Mouse (Mus musculus): ENCODE measurements at regions not wholly inside any gene's neighbourhood (a gene's known extent, or its start where the extent isn't known, plus 50 kb on each side); places are given as distances from the start of the nearest gene placed in this dataset.

DNA sequence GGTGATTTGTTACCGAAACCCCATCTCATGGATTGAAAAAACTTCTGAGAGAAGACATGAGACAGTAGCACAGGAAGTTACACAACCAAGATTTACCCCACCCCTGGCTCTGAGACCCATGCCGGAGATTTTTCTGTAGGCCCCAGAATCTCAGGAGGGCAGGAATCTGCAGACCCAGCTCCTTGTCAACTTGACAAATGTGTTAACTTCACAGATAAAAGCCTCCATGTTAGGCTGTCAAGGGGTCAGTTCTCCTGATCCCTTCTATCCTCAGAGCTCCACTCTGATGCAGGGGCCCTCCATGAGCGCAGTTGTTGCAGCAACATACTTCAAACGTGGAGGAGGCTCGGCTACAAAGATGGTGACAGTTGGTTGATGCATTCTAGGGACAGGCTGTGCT, 250.5 kb upstream of the Cited2 start:
- TF ChIP-seq CTCF (IDR thresholded peaks at IDR 0.05; ENCODE audit: control insufficient read depth, insufficient read depth, low read length), result no peak
- Histone ChIP-seq H3K4me3 (replicated peaks; ENCODE audit: control insufficient read depth, low read depth, low read length) (no peak overlapping the region), H3K27ac (ENCODE audit: control insufficient read depth, insufficient read depth, low read depth, low read length, poor library complexity) (no peak overlapping the region), H3K4me1 (ENCODE audit: control insufficient read depth, insufficient read depth, low read length) (peaks cover 4% of the 10 kb centered on the region)
- WGBS, result 52% methylated on average over 5 of the region's 5 CpGs

DNA sequence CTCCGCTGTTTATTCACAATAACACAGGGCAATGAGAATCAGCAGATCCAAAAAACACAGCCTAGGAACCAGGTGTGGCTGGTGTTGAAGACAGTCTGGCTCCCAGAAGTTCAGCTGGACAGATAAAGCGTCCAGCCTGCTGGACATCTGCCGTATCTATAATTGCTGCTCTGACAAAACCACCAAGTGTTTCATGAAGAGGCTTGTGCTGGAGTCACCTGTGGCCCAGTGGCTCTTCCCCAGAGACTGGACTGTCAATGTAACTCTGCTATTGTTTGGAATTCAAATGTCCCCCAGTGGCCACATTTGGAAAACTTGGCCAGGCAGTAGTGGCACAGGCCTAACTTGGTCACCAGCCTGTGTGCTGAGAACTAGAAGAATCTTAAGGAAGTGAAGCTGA, 247.0 kb upstream of the Cited2 start:
- TF ChIP-seq CTCF (IDR thresholded peaks at IDR 0.05; ENCODE audit: control insufficient read depth, insufficient read depth, low read length), result no peak
- H3K27ac ChIP-seq (ENCODE audit: control insufficient read depth, insufficient read depth, low read depth, low read length, poor library complexity), result peak overlapping the region; percentile 73
- 80% methylated on average over 3 of the region's 3 CpGs for WGBS
- peaks cover 4% of the 10 kb centered on the region for H3K4me1 ChIP-seq (ENCODE audit: control insufficient read depth, insufficient read depth, low read length)
- no peak overlapping the region for H3K4me3 ChIP-seq (replicated peaks; ENCODE audit: control insufficient read depth, low read depth, low read length)

DNA sequence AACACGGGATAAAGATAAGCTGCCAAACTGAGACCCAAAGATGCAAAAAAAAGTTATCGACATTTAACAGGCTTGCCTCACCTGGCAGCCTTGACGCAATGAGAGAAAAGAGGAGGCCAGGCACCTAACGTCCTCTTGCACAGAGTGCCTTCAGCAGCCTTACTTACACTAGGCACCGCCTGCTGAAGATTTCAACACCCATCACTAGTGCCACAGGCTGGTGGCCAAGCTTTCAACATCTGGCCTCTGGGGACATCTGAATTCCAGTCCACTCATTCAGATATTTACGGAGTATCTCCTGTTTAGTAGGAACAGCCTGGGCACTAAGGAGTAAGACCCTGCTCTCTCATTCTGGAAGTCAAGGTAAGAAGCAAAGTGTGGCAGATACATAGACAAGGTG, 246.3 kb upstream of the Cited2 start:
- H3K27ac ChIP-seq (ENCODE audit: control insufficient read depth, insufficient read depth, low read depth, low read length, poor library complexity), result peak overlapping the region; percentile 73; the same call in 1 of the 2 replicates
- 50% methylated on average over 6 of the region's 6 CpGs for WGBS
- TF ChIP-seq POLR2A (IDR thresholded peaks at IDR 0.05; ENCODE audit: borderline replicate concordance, control insufficient read depth, low read depth, low read length) (no peak), CTCF (IDR thresholded peaks at IDR 0.05; ENCODE audit: control insufficient read depth, insufficient read depth, low read length) (no peak)

DNA sequence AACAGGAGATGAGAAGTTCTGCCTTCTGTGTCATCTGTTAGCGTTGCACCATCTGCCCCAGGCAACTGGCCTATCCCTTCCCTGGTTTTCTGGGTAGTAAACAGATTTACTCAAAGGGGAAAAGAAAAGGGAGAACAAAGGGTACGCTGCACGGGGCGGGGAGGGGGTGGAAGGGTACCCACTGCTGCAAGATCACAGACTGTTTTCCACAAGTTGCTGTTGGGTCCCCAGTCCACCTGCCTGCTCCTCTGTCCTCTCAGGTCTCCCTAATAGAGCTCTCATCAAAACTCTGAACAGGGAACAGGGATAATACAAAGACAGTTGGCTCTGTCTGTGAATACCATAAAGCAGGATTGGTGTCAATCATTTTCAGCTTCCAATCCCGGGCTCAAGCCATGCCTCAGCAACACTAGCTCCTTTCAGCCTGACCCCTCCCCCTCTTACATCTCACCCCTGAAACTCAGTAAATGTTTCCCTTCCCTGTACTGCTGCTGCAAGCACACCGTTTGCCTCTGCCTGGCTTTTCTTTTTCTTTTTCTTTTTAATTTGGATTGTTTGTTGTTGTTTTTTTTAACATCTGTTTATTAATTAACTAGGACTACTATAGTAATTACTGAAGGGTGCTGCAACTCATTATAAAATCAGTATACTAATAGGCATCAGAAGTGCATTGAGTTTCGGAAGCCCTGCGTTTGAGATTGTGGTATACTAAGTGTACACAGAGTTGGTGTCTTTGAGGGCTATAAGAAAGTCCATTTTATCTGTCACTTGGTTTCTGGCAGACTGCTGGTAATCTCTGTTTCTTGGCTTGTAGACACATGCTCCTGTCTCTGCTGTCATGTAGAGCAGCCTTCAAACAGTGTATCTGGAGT, 244.0 kb upstream of the Cited2 start:
- Histone ChIP-seq H3K4me3 (replicated peaks; ENCODE audit: control insufficient read depth, low read depth, low read length) (peak overlapping the region; percentile 49), H3K4me1 (ENCODE audit: control insufficient read depth, insufficient read depth, low read length) (peaks cover 6% of the 10 kb centered on the region), H3K27ac (ENCODE audit: control insufficient read depth, insufficient read depth, low read depth, low read length, poor library complexity) (peak overlapping the region; percentile 67)
- 37% methylated on average over 8 of the region's 8 CpGs for WGBS
- TF ChIP-seq POLR2A (IDR thresholded peaks at IDR 0.05; ENCODE audit: borderline replicate concordance, control insufficient read depth, low read depth, low read length) (no peak), CTCF (IDR thresholded peaks at IDR 0.05; ENCODE audit: control insufficient read depth, insufficient read depth, low read length) (no peak)

More for the DNA sequence above, 246.3 kb upstream of the Cited2 start:
- Histone ChIP-seq H3K4me1 (ENCODE audit: control insufficient read depth, insufficient read depth, low read length) (peaks cover 6% of the 10 kb centered on the region), H3K4me3 (replicated peaks; ENCODE audit: control insufficient read depth, low read depth, low read length) (peak overlapping the region; percentile 21)

DNA sequence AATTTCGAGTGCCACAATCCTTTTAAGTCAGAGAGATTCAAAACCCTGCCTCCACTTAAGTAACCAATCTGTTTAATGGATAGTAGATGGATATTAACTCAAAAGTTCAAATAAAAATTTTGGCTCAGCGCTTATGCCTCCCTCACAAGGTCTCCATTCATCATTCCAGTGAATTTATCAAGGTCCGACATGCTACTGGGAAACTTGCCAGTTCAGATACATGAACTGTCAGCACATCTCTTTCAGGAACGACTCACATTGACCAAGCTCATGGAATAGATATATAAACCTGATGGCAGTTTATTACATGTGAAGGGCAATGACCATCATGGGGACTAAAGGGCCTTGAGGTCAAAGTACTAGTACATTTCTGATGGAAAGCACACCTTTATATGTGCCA, 240.3 kb upstream of the Cited2 start:
- Histone ChIP-seq H3K27ac (ENCODE audit: control insufficient read depth, insufficient read depth, low read depth, low read length, poor library complexity) (no peak overlapping the region), H3K4me3 (replicated peaks; ENCODE audit: control insufficient read depth, low read depth, low read length) (no peak overlapping the region), H3K4me1 (ENCODE audit: control insufficient read depth, insufficient read depth, low read length) (peaks cover 3% of the 10 kb centered on the region)
- WGBS, result 72% methylated on average over 4 of the region's 4 CpGs
- TF ChIP-seq CTCF (IDR thresholded peaks at IDR 0.05; ENCODE audit: control insufficient read depth, insufficient read depth, low read length), result no peak
- no peak for TF ChIP-seq POLR2A (IDR thresholded peaks at IDR 0.05; ENCODE audit: borderline replicate concordance, control insufficient read depth, low read depth, low read length)

DNA sequence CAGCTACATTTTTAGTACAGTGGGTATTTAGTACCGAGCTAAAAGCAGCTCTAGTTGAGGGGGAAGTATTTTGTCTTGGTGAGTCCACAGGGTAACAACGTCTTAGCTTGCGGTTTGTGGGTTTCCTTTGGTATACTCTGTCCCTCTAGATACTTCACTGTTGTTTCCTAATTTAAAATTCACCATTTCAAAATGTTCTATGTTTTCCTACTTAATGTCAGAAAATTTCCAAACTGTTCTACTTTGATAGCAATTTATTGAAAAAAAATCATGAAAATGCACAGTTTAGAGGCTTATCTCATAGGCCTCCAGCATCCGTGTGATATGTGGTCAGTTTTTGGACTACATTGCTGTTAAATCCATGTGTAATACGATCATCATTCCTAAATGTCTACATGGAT, 238.0 kb upstream of the Cited2 start:
- TF ChIP-seq CTCF (IDR thresholded peaks at IDR 0.05; ENCODE audit: control insufficient read depth, insufficient read depth, low read length) (no peak), POLR2A (IDR thresholded peaks at IDR 0.05; ENCODE audit: borderline replicate concordance, control insufficient read depth, low read depth, low read length) (no peak)
- peak overlapping the region; percentile 64; the same call in 1 of the 2 replicates for H3K27ac ChIP-seq (ENCODE audit: control insufficient read depth, insufficient read depth, low read depth, low read length, poor library complexity)
- H3K4me1 ChIP-seq (ENCODE audit: control insufficient read depth, insufficient read depth, low read length), result peaks cover 3% of the 10 kb centered on the region
- no peak overlapping the region for H3K4me3 ChIP-seq (replicated peaks; ENCODE audit: control insufficient read depth, low read depth, low read length)
- under 1% methylated on average over 5 of the region's 5 CpGs for WGBS

DNA sequence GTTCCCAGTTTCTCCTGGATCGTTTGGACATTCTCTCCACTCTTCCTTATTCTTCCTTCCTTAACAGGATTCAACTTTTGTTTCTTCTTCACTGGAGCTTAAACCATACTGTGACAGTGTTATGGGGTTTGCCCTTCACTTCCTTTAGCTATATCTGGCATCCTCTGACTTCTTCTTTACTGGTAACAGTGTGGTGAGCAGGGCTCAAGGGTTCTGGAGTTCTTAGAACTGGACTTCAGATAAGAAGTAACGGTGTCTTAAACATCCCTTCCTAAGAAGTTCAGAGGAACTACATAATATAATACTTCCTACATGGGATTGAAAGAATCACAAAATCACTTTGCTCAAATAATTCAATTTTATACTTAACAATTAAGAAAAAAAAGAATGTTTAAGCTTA, 237.5 kb upstream of the Cited2 start:
- Histone ChIP-seq H3K4me3 (replicated peaks; ENCODE audit: control insufficient read depth, low read depth, low read length) (no peak overlapping the region), H3K4me1 (ENCODE audit: control insufficient read depth, insufficient read depth, low read length) (peaks cover 3% of the 10 kb centered on the region), H3K27ac (ENCODE audit: control insufficient read depth, insufficient read depth, low read depth, low read length, poor library complexity) (peak overlapping the region; percentile 64; the same call in 1 of the 2 replicates)
- TF ChIP-seq CTCF (IDR thresholded peaks at IDR 0.05; ENCODE audit: control insufficient read depth, insufficient read depth, low read length) (no peak), POLR2A (IDR thresholded peaks at IDR 0.05; ENCODE audit: borderline replicate concordance, control insufficient read depth, low read depth, low read length) (no peak)
- WGBS, result 5% methylated on average over 2 of the region's 2 CpGs

DNA sequence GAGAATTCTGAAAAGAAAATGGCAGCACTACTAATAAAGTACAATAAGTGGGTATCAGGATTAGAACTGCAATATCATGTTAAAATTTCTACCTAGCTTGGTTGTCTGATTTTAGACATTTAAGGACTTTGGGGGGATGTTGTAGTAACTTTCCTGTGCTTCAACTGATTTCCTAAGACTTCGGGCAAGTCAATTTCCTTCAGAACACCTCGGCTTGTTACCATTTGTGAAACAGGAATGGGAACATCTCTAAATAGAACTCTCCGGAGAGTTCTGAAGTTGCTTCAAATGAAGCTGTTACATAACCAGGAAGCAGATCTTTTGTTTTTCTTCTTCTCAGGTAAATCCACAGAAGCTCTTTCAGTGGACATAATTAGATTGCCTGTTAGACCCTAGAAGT, 237.0 kb upstream of the Cited2 start:
- no peak overlapping the region for H3K27ac ChIP-seq (ENCODE audit: control insufficient read depth, insufficient read depth, low read depth, low read length, poor library complexity)
- peaks cover 3% of the 10 kb centered on the region for H3K4me1 ChIP-seq (ENCODE audit: control insufficient read depth, insufficient read depth, low read length)
- 3% methylated on average over 3 of the region's 3 CpGs for WGBS
- TF ChIP-seq POLR2A (IDR thresholded peaks at IDR 0.05; ENCODE audit: borderline replicate concordance, control insufficient read depth, low read depth, low read length), result no peak
- no peak for TF ChIP-seq CTCF (IDR thresholded peaks at IDR 0.05; ENCODE audit: control insufficient read depth, insufficient read depth, low read length)
- H3K4me3 ChIP-seq (replicated peaks; ENCODE audit: control insufficient read depth, low read depth, low read length), result no peak overlapping the region

Data from bone marrow, adult 2 months (tissue).